Mouse (Mus musculus) limb, embryonic 14.5 days (tissue): ENCODE data around the gene Chn1. TPM values are rescaled to one million over a fixed set of nuclear protein-coding genes. Genes with fewer than 3 reads are reported as not detected.
A peak's percentile ranks its signal among the peaks of the same experiment; 100 is the strongest.

Experiments
- ATAC-seq: fragments of 200-750 bp; cut with Nextera tagmentation; 2 replicates; pipeline ENCODE4 v1.8.0; 2017; ENCODE audit warnings: low read depth, moderate number of reproducible peaks, moderate TSS enrichment; ENCODE audit not compliant: low FRiP score
- DNase-seq: peaks from one replicate; pipeline ENCODE4 v3.0.0-alpha.2; 2015; ENCODE audit warnings: low spot score
- H3K27ac ChIP-seq: fragments of 300-500 bp; sonication (generic); replicated peaks from 2 replicates; pipeline ENCODE4 v1.5.1; 2014; ENCODE audit warnings: low read depth, mild to moderate bottlenecking, low read length, moderate library complexity, mixed read lengths
- H3K27me3 ChIP-seq: fragments of 300-500 bp; sonication (generic); 2 replicates; pipeline ENCODE4 v1.6.1; 2014; ENCODE audit warnings: low read length, mixed read lengths; ENCODE audit not compliant: control insufficient read depth, insufficient read depth
- H3K36me3 ChIP-seq: fragments of 300-500 bp; sonication (generic); 2 replicates; pipeline ENCODE4 v1.6.1; 2014; ENCODE audit warnings: mild to moderate bottlenecking, low read length, moderate library complexity, mixed read lengths; ENCODE audit not compliant: control insufficient read depth, insufficient read depth
- H3K4me1 ChIP-seq: fragments of 300-500 bp; sonication (generic); 2 replicates; pipeline ENCODE4 v1.6.1; 2014; ENCODE audit warnings: antibody characterized with exemption, low read length, mixed read lengths; ENCODE audit not compliant: control insufficient read depth, insufficient read depth
- H3K4me2 ChIP-seq: fragments of 300-500 bp; sonication (generic); replicated peaks from 2 replicates; pipeline ENCODE4 v1.6.1; 2014; ENCODE audit warnings: low read depth, mild to moderate bottlenecking, low read length, moderate library complexity; ENCODE audit not compliant: severe bottlenecking
- H3K4me3 ChIP-seq: fragments of 300-500 bp; sonication (generic); replicated peaks from 2 replicates; pipeline ENCODE4 v1.5.1; 2014; ENCODE audit warnings: low read length
- H3K9ac ChIP-seq: fragments of 300-500 bp; sonication (generic); 2 replicates; pipeline ENCODE4 v1.6.1; 2014; ENCODE audit warnings: mild to moderate bottlenecking, low read depth, low read length, moderate library complexity; ENCODE audit not compliant: severe bottlenecking
- H3K9me3 ChIP-seq: fragments of 300-500 bp; sonication (generic); 2 replicates; pipeline ENCODE4 v1.6.1; 2016; ENCODE audit warnings: low read length; ENCODE audit not compliant: control insufficient read depth
- POLR2A ChIP-seq: fragments of 200-500 bp; IDR thresholded peaks from 2 replicates; pipeline ENCODE4 v1.8.0; 2012; ENCODE audit warnings: inconsistent platforms, mild to moderate bottlenecking, moderate library complexity, borderline replicate concordance; ENCODE audit not compliant: insufficient read depth, insufficient read length; ENCODE audit errors: extremely low read depth
- WGBS: fragments of 180-500 bp; shearing (Covaris S2); extraction: QIAGEN DNeasy Blood & Tissue Kit; methylation state at CpG from one replicate; pipeline ENCODE4 v1.1.7; 2014; 5-methylcytosine and 5-hydroxymethylcytosine counted together
- polyA plus RNA-seq, 2 experiments: library from polyadenylated mRNA; depleted of rRNA in 1 of 2; stranded (reverse) in 1 of 2; unstranded in 1 of 2; fragments of >200 nt; fragmentation: Nextera tagmentation in 1 of 2; extraction: Ambion mirVana in 1 of 2; gene quantifications; 2 replicates each; pipeline versions ENCODE4 v1.2.1 to v1.2.3; 2012 to 2014

Gene Chn1
- polyA plus RNA-seq, 2 experiments, result 29.3 to 47.8 TPM

DNA sequence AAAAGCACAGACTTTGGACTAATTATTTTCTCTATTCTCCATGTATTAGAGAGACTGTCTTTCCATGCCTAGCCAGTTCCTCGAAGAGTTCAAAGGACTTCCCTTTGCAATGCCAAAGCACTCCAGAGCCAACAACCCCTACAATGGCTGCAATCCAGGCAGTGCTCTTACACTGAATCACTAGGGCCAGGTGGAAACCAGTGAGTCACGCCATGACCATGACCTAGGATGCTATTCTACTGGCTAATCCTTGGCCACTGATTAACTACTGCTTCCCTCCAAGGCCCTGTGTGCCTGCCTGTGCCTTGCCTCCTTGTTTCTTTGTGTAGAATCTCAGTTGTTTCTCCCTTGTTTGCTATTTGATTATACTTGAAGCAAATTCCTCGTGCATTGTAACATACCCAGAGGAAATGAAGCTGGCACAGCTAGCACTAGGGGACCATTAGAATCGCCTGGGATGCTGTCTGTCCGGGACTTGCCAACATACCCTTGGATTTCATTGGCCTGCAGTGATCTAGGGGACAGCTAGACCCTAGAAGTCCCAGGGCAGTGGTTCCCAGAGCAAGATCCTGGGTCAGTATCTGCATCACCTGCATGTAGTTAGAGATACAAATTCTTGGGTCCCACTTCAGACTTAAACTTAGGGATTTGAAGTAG lies 166.0 kb downstream of the Chn1 start:
- Histone ChIP-seq H3K9me3 (no peaks in the 10 kb centered on the region), H3K4me3 (no peak overlapping the region), H3K27ac (no peak overlapping the region), H3K4me2 (no peak overlapping the region), H3K4me1 (0 out of 2 replicates have a peak, but pooled peaks cover 6% of the 10 kb centered on the region), H3K36me3 (peaks cover 5% of the 10 kb centered on the region; the same call in 1 of the 2 replicates), H3K9ac (no peak overlapping the region), H3K27me3 (no peaks in the 10 kb centered on the region)
- 79% methylated on average over 5 of the region's 5 CpGs for WGBS
- TF ChIP-seq POLR2A, result no peak
- ATAC-seq (no peak), DNase-seq (no peak)

DNA sequence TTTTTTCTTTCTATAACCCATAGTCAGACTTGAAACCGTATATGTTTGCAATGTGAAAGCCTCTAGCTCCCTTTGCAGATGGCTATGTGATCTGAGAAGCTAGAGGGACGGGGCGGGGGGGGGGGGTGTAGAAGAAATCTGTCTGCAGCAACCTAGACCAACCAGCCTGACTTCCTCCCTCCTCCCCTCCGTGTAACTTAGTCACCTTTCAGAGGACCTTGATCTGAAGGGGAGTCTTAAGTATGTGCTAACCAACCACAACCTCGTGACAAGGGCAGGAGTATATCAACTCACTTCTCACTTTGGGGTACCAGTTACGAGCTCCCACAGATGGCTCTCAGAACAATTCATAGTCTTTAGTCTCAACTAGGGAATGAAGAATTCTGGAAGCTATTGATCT lies 166.8 kb downstream of the Chn1 start:
- WGBS, result 52% methylated on average over 6 of the region's 6 CpGs
- no peaks in the 10 kb centered on the region for H3K9me3 ChIP-seq
- ATAC-seq, result no peak
- no peak for TF ChIP-seq POLR2A
- no peak overlapping the region for H3K4me2 ChIP-seq
- no peak for DNase-seq
- H3K27me3 ChIP-seq, result no peaks in the 10 kb centered on the region
- H3K4me1 ChIP-seq, result 0 out of 2 replicates have a peak, but pooled peaks cover 6% of the 10 kb centered on the region
- no peak overlapping the region for H3K4me3 ChIP-seq
- 0 out of 2 replicates have a peak overlapping the region, but pooled peaks have one; percentile 19 for H3K27ac ChIP-seq
- H3K9ac ChIP-seq, result no peak overlapping the region
- H3K36me3 ChIP-seq, result peaks cover 5% of the 10 kb centered on the region; the same call in 1 of the 2 replicates

DNA sequence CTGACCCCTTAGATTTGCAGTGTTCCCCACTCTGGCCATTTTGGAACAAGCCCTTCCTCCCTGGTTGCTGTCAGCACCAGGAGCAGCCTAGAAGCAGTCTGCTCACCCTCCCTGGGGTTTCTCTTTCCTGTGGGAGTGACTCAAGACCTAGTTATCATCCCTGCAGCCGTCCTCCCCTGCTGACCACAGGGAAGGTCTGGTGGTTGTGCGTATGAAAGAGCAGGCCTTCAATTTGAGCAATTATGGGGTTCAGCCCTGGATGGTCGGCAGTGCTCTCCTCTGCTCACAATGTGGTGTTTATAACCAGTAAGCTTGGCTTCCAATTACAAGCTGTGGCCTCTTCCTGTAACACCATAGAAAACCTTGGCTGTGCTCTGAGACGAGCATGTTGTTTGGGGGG lies 167.5 kb downstream of the Chn1 start:
- Histone ChIP-seq H3K4me2 (no peak overlapping the region), H3K27me3 (no peaks in the 10 kb centered on the region), H3K4me3 (no peak overlapping the region), H3K27ac (no peak overlapping the region; the same call in 1 of the 2 replicates), H3K9ac (no peak overlapping the region), H3K36me3 (peaks cover 5% of the 10 kb centered on the region; the same call in 1 of the 2 replicates), H3K4me1 (0 out of 2 replicates have a peak, but pooled peaks cover 6% of the 10 kb centered on the region), H3K9me3 (no peaks in the 10 kb centered on the region)
- DNase-seq, result no peak
- WGBS, result 9% methylated on average over 4 of the region's 4 CpGs
- no peak for TF ChIP-seq POLR2A
- no peak for ATAC-seq

DNA sequence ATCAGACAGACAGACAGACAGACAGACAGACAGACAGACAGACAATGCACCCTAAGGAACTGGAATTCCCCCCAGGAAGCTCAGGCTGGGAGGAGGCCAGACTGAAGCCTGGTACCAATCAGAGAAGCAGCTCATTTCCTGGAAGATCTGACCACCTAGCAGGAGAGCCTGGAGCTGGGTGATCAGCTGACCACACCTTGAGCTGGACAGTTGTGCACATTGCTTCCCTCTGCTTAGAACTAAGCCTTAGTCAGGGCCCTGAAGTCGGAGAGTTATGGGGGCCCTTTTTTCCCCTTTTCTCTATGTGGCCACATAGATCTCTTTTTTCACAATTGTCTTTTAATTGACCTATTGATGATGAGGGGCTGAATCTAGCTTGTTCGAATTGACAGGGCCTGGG lies 168.0 kb downstream of the Chn1 start:
- 43% methylated on average over 2 of the region's 2 CpGs for WGBS
- H3K27ac ChIP-seq, result no peak overlapping the region
- H3K4me3 ChIP-seq, result no peak overlapping the region
- DNase-seq (no peak), ATAC-seq (no peak)
- no peaks in the 10 kb centered on the region for H3K27me3 ChIP-seq
- H3K9ac ChIP-seq, result no peak overlapping the region
- peaks cover 5% of the 10 kb centered on the region; the same call in 1 of the 2 replicates for H3K36me3 ChIP-seq
- H3K4me2 ChIP-seq, result no peak overlapping the region
- TF ChIP-seq POLR2A, result no peak
- H3K4me1 ChIP-seq, result 0 out of 2 replicates have a peak, but pooled peaks cover 6% of the 10 kb centered on the region
- no peaks in the 10 kb centered on the region for H3K9me3 ChIP-seq

DNA sequence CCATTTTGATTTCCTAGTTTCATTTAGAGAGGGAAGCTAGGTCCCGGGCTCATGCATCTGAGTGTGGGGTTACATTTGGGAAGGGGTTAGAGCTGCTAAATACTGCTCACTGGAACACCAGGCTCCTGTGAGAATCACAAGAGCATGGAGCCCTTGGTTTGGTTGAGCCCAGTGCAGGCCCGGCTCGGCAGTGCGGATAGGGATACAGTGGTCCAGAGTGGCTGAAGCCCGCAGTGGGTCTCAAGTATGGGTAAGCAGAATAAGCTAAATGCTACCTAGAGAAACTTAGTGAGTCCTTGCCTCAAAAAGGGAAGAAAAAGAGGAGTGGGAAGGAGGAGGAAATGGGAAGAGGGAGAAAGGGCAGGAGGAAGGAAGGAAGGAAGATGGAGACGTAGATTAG lies 168.5 kb downstream of the Chn1 start:
- H3K27me3 ChIP-seq, result no peaks in the 10 kb centered on the region
- H3K36me3 ChIP-seq, result peaks cover 5% of the 10 kb centered on the region; the same call in 1 of the 2 replicates
- H3K9me3 ChIP-seq, result no peaks in the 10 kb centered on the region
- no peak overlapping the region for H3K27ac ChIP-seq
- no peak for DNase-seq
- H3K9ac ChIP-seq, result no peak overlapping the region
- no peak overlapping the region for H3K4me2 ChIP-seq
- no peak overlapping the region for H3K4me3 ChIP-seq
- TF ChIP-seq POLR2A, result no peak
- H3K4me1 ChIP-seq, result 0 out of 2 replicates have a peak, but pooled peaks cover 6% of the 10 kb centered on the region
- ATAC-seq, result no peak
- WGBS, result 89% methylated on average over 6 of the region's 6 CpGs

DNA sequence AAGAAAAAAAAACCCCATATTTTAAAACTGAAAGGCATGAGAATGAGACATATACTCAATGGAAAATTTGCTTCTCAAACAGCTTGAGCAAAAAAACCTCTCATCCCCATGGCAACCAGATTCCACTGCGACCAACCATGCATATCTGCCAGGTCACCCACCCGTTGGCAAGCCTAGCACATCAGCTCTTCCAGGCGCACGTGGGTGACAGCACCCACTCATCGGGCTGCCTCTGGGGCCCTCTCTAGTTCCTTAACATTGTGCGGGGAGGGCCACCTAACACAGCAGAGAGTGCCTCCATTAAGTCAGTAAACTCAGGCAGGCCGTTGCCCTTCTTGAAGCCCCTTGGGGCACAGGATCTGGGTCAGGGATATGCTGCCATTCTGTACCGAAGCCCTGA lies 170.1 kb downstream of the Chn1 start:
- Histone ChIP-seq H3K4me3 (no peak overlapping the region), H3K4me2 (no peak overlapping the region), H3K9ac (no peak overlapping the region), H3K27ac (no peak overlapping the region), H3K9me3 (no peaks in the 10 kb centered on the region), H3K36me3 (no peaks in the 10 kb centered on the region), H3K27me3 (no peaks in the 10 kb centered on the region), H3K4me1 (0 out of 2 replicates have a peak, but pooled peaks cover 6% of the 10 kb centered on the region)
- no peak for ATAC-seq
- TF ChIP-seq POLR2A, result no peak
- no peak for DNase-seq
- WGBS, result 74% methylated on average over 8 of the region's 8 CpGs
